Mouse (Mus musculus) limb, embryonic 14.5 days (tissue): ENCODE measurements at regions not wholly inside any gene's neighbourhood (a gene's known extent, or its start where the extent isn't known, plus 50 kb on each side); places are given as distances from the start of the nearest gene placed in this dataset.

ENCODE experiments used
- ATAC-seq: fragments of 200-750 bp; cut with Nextera tagmentation; 2 replicates; pipeline ENCODE4 v1.8.0; 2017; ENCODE audit warnings: low read depth, moderate number of reproducible peaks, moderate TSS enrichment; ENCODE audit not compliant: low FRiP score
- DNase-seq: peaks from one replicate; pipeline ENCODE4 v3.0.0-alpha.2; 2015; ENCODE audit warnings: low spot score
- H3K27ac ChIP-seq: fragments of 300-500 bp; sonication (generic); replicated peaks from 2 replicates; pipeline ENCODE4 v1.5.1; 2014; ENCODE audit warnings: low read depth, mild to moderate bottlenecking, low read length, moderate library complexity, mixed read lengths
- H3K27me3 ChIP-seq: fragments of 300-500 bp; sonication (generic); 2 replicates; pipeline ENCODE4 v1.6.1; 2014; ENCODE audit warnings: low read length, mixed read lengths; ENCODE audit not compliant: control insufficient read depth, insufficient read depth
- H3K36me3 ChIP-seq: fragments of 300-500 bp; sonication (generic); 2 replicates; pipeline ENCODE4 v1.6.1; 2014; ENCODE audit warnings: mild to moderate bottlenecking, low read length, moderate library complexity, mixed read lengths; ENCODE audit not compliant: control insufficient read depth, insufficient read depth
- H3K4me1 ChIP-seq: fragments of 300-500 bp; sonication (generic); 2 replicates; pipeline ENCODE4 v1.6.1; 2014; ENCODE audit warnings: antibody characterized with exemption, low read length, mixed read lengths; ENCODE audit not compliant: control insufficient read depth, insufficient read depth
- H3K4me2 ChIP-seq: fragments of 300-500 bp; sonication (generic); replicated peaks from 2 replicates; pipeline ENCODE4 v1.6.1; 2014; ENCODE audit warnings: low read depth, mild to moderate bottlenecking, low read length, moderate library complexity; ENCODE audit not compliant: severe bottlenecking
- H3K4me3 ChIP-seq: fragments of 300-500 bp; sonication (generic); replicated peaks from 2 replicates; pipeline ENCODE4 v1.5.1; 2014; ENCODE audit warnings: low read length
- H3K9ac ChIP-seq: fragments of 300-500 bp; sonication (generic); 2 replicates; pipeline ENCODE4 v1.6.1; 2014; ENCODE audit warnings: mild to moderate bottlenecking, low read depth, low read length, moderate library complexity; ENCODE audit not compliant: severe bottlenecking
- H3K9me3 ChIP-seq: fragments of 300-500 bp; sonication (generic); 2 replicates; pipeline ENCODE4 v1.6.1; 2016; ENCODE audit warnings: low read length; ENCODE audit not compliant: control insufficient read depth
- POLR2A ChIP-seq: fragments of 200-500 bp; IDR thresholded peaks from 2 replicates; pipeline ENCODE4 v1.8.0; 2012; ENCODE audit warnings: inconsistent platforms, mild to moderate bottlenecking, moderate library complexity, borderline replicate concordance; ENCODE audit not compliant: insufficient read depth, insufficient read length; ENCODE audit errors: extremely low read depth
- WGBS: fragments of 180-500 bp; shearing (Covaris S2); extraction: QIAGEN DNeasy Blood & Tissue Kit; methylation state at CpG from one replicate; pipeline ENCODE4 v1.1.7; 2014; 5-methylcytosine and 5-hydroxymethylcytosine counted together

- H3K4me2 ChIP-seq: no peak overlapping the region
- ATAC-seq: no peak
- H3K4me3 ChIP-seq: no peak overlapping the region
- H3K9ac ChIP-seq: no peak overlapping the region
- no peak for TF ChIP-seq POLR2A
- no peaks in the 10 kb centered on the region for H3K36me3 ChIP-seq
- WGBS: 96% methylated on average over 3 of the region's 3 CpGs
- no peaks in the 10 kb centered on the region for H3K4me1 ChIP-seq
- DNase-seq: no peak
- no peaks in the 10 kb centered on the region for H3K27me3 ChIP-seq
- H3K27ac ChIP-seq: no peak overlapping the region
- no peaks in the 10 kb centered on the region for H3K9me3 ChIP-seq
These were observed 241.0 kb upstream of the Adgrl2 start for GRCm38 (mm10) chr3:149231346-149231745.

- no peak overlapping the region for H3K4me2 ChIP-seq
- H3K9ac ChIP-seq: no peak overlapping the region
- H3K4me1 ChIP-seq: no peaks in the 10 kb centered on the region
- ATAC-seq: no peak
- no peak overlapping the region for H3K4me3 ChIP-seq
- no peaks in the 10 kb centered on the region for H3K27me3 ChIP-seq
- no peak for TF ChIP-seq POLR2A
- H3K36me3 ChIP-seq: no peaks in the 10 kb centered on the region
- H3K9me3 ChIP-seq: no peaks in the 10 kb centered on the region
- no peak overlapping the region for H3K27ac ChIP-seq
- no peak for DNase-seq
- WGBS: 83% methylated on average over 5 of the region's 5 CpGs
These were observed 237.2 kb upstream of the Adgrl2 start for GRCm38 (mm10) chr3:149227556-149227955.

- no peaks in the 10 kb centered on the region for H3K9me3 ChIP-seq
- no peaks in the 10 kb centered on the region for H3K4me1 ChIP-seq
- H3K27ac ChIP-seq: no peak overlapping the region
- no peaks in the 10 kb centered on the region for H3K36me3 ChIP-seq
- ATAC-seq (no peak), DNase-seq (no peak)
- no peak for TF ChIP-seq POLR2A
- WGBS: 71% methylated on average over 4 of the region's 4 CpGs
- no peaks in the 10 kb centered on the region for H3K27me3 ChIP-seq
- H3K4me2 ChIP-seq: no peak overlapping the region
- H3K4me3 ChIP-seq: no peak overlapping the region
- H3K9ac ChIP-seq: no peak overlapping the region
These were observed 236.4 kb upstream of the Adgrl2 start for GRCm38 (mm10) chr3:149226723-149227122.

DNA sequence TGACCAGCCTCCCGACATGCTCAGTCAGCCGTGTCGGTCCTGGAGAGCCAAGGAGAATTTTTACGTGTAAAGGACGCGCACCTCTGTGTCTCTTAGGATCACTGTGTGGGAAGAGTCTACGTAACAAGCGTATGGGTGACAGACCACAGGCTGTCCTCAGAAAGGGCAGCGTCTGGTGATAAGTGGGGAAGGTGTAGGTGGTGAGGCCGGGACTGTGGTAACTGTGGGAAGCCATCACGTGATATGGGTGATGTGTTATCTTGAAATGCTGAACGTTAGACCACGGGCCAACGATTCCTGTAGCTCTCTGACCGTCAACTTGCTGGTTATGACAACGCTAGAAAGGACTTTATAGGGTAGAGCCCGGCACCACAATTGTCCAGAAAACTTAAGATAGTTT, 235.3 kb upstream of the Adgrl2 start:
- DNase-seq: no peak
- ATAC-seq: no peak
- H3K4me3 ChIP-seq: no peak overlapping the region
- WGBS: 90% methylated on average over 17 of the region's 17 CpGs
- no peak overlapping the region for H3K27ac ChIP-seq
- no peak overlapping the region for H3K9ac ChIP-seq
- TF ChIP-seq POLR2A: no peak
- no peaks in the 10 kb centered on the region for H3K36me3 ChIP-seq
- H3K9me3 ChIP-seq: no peaks in the 10 kb centered on the region
- H3K27me3 ChIP-seq: no peaks in the 10 kb centered on the region
- no peaks in the 10 kb centered on the region for H3K4me1 ChIP-seq
- no peak overlapping the region for H3K4me2 ChIP-seq

GRCm38 (mm10) chr3:149224271-149224670, 233.9 kb upstream of the Adgrl2 start:
- H3K27me3 ChIP-seq: no peaks in the 10 kb centered on the region
- H3K27ac ChIP-seq: no peak overlapping the region
- H3K4me3 ChIP-seq: no peak overlapping the region
- H3K36me3 ChIP-seq: no peaks in the 10 kb centered on the region
- no peak for ATAC-seq
- H3K4me1 ChIP-seq: peaks cover 3% of the 10 kb centered on the region; the same call in 1 of the 2 replicates
- DNase-seq: no peak
- H3K9ac ChIP-seq: no peak overlapping the region
- WGBS: 68% methylated on average over 4 of the region's 4 CpGs
- no peaks in the 10 kb centered on the region for H3K9me3 ChIP-seq
- no peak for TF ChIP-seq POLR2A
- H3K4me2 ChIP-seq: no peak overlapping the region

GRCm38 (mm10) chr3:149223776-149224175, 233.4 kb upstream of the Adgrl2 start:
- no peak overlapping the region for H3K4me2 ChIP-seq
- no peaks in the 10 kb centered on the region for H3K27me3 ChIP-seq
- H3K4me3 ChIP-seq: no peak overlapping the region
- peaks cover 3% of the 10 kb centered on the region; the same call in 1 of the 2 replicates for H3K4me1 ChIP-seq
- no peaks in the 10 kb centered on the region for H3K9me3 ChIP-seq
- ATAC-seq (no peak), DNase-seq (no peak)
- WGBS: 82% methylated on average over 5 of the region's 5 CpGs
- no peak overlapping the region for H3K9ac ChIP-seq
- no peak for TF ChIP-seq POLR2A
- H3K27ac ChIP-seq: no peak overlapping the region
- H3K36me3 ChIP-seq: no peaks in the 10 kb centered on the region
